Mouse (Mus musculus) spleen, adult 18-20 months (tissue): ENCODE results near the gene Fau.
A peak's percentile ranks its signal among the peaks of the same experiment; 100 is the strongest.
"Not testable (repeated sequence)": the region's sequence is repeated elsewhere in the genome, so short reads cannot be mapped to it uniquely, and the experiment has no call there.

Experiments used
- DNase-seq, 2 experiments: peaks; one replicate each; pipeline ENCODE4 v3.0.0; 2022; ENCODE audit warnings: mixed read lengths in 2 of 2

The Fau gene

DNA sequence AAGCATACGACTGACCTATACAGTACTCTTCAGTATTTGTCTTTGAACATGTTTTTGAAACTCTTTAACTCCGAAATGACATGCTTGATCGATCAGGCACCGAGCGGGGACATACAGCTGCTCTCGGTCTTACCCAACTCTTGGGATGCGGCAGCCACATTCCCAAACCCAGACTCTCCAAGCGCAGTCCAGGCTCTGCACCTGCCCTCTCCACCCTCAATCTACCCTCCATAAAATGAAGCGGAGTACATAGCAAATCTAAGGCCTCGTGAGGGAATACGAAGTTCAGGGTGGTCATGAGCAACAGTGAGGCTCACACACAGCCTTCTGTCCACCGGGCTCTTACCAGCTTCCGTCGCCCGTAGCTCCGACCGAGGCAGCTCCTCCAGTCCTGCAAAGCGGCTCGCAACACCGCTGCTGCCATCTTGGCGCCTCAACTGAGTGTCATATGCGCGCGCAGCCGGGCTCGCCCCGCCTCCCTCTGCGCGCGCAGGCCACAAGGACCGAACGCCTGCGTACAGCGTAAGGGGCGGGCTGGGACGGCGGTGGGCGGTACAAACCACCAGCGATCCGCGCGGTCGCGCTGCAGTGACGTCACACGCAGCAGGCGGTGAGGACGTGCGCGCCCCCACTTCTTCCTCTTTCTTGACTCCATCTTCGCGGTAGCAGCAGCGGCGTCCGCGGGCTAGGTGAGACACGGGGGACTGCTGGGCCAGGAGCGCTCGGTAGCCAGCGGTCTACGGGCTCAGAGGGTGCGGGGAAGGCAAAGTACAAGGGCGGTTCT is at the start of gene Fau, which contains the start of gene Mrpl49:
Gene Fau (plus strand): TSS at position 532 of the 784 bp plus-strand sequence.
Gene Mrpl49 (minus strand): TSS at position 473 of the 784 bp plus-strand sequence.
- peak; percentile 98 to 99 for DNase-seq

DNA sequence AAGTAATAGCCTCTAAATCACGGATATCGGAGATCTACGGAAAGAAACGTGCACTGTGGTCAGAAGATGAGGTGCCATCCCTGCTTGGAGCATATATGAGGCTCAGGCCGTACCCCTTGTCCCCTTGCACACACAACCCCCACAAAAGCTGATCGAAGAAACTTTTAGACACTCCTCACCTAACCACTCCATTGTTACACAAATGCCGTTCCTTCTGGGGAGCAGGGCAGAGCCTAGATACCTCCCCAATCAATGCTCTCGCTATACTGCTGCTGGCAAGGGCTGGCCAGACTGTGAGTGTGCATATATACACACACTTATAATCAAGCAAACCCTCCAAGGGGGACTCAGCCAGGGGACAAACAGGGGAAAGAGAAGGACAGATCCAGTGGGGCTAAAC is 48.5 kb upstream of the Fau start:
- no peak for DNase-seq

- DNase-seq: no peak
Measured at GRCm38 (mm10) chr19:6013691-6014090, 44.0 kb upstream of the Fau start.

- DNase-seq: peak; percentile 40 to 55
Measured at GRCm38 (mm10) chr19:6014991-6015510, 42.6 kb upstream of the Fau start.

DNA sequence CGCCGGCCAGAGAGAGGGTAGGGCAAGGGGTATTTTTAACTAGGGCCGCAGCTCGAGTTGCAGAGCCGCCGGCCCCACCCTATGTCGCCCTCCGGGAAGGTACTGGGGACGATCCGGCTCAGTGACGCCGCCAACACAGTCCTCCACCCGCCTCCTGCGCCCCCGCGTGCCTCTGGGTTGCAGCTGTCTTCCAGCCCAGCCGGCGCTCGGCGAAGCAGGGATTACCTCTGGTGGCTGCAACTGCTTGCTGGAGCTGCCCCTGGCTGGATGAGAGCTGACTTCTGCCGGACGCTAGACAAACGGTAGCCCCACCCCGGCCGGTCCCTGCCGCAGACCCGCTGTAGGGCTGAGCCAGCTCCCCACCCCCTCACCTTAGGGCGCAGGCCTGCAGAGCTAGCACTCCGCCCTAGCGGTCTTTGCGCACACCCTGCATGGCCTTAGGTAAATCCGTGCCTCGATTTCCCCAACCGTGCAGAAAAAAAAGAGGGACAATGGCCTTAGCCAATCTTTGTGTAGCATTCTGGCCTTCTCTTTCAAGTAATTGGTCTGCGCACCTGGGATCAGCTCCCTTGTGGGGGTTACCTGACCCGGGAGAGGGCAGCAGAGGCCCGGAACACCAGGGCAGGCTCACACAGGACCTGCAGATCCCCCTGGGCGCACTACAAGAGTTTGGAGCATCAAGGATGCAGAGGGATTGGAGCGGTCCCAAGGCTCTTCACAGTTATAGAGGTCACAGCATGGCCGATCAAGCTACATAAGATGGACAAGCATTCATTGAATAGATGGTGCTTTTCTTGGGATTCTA is 41.9 kb upstream of the Fau start, which contains the start of gene Capn1:
Gene Capn1 (minus strand): TSS at position 387 of the 805 bp plus-strand sequence.
- DNase-seq: peak; percentile 46 to 69

GRCm38 (mm10) chr19:6016532-6016931 is 41.1 kb upstream of the Fau start:
- DNase-seq: peak in 1 of 2 experiments; percentile 10

- peak; percentile 74 to 88 for DNase-seq
Measured at GRCm38 (mm10) chr19:6018142-6019089, 39.2 kb upstream of the Fau start.

DNA sequence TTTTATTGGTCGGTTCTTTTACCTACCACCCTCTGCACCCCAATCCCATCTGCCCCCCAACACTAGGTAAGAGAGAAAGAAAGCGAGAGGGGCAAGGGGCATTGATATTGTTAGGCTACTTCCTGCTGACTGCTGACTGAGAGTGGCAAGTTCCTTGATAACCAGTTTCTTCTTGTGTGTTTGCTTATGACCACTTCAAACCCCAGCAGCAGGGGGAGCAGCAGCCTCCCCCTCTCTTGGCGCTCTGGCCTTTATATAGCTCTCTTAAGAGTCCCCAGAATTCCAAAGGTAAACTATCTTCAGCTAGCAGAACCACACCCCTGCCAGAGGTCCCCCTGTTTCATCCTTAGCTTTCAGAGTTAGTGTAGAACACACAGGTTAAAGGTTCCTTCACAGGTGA is 37.4 kb upstream of the Fau start:
- DNase-seq: no peak

GRCm38 (mm10) chr19:6023059-6023458 is 34.6 kb upstream of the Fau start:
- no peak for DNase-seq

GRCm38 (mm10) chr19:6023930-6024329 is 33.7 kb upstream of the Fau start:
- no peak for DNase-seq

- DNase-seq: no peak
Measured at GRCm38 (mm10) chr19:6028991-6029390, 28.7 kb upstream of the Fau start.

DNA sequence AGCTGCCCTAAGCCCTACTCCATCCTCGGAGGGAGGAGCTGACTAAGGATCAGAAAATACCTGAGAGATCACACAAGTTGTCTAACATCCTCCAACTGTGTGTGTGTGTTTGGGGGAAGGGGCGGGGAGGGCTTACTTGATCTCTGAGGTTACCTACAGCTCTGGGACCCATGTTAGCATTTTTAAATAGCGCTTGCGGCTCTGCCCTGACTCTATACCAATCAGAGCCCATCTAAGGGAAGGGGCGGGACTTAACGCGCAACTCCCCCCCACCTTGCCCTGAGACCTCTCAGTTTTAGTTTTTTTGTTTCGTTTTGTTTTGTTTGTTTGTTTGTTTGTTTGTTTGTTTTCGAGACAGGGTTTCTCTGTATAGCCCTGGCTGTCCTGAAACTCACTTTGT is 28.2 kb upstream of the Fau start:
- no peak for DNase-seq

DNA sequence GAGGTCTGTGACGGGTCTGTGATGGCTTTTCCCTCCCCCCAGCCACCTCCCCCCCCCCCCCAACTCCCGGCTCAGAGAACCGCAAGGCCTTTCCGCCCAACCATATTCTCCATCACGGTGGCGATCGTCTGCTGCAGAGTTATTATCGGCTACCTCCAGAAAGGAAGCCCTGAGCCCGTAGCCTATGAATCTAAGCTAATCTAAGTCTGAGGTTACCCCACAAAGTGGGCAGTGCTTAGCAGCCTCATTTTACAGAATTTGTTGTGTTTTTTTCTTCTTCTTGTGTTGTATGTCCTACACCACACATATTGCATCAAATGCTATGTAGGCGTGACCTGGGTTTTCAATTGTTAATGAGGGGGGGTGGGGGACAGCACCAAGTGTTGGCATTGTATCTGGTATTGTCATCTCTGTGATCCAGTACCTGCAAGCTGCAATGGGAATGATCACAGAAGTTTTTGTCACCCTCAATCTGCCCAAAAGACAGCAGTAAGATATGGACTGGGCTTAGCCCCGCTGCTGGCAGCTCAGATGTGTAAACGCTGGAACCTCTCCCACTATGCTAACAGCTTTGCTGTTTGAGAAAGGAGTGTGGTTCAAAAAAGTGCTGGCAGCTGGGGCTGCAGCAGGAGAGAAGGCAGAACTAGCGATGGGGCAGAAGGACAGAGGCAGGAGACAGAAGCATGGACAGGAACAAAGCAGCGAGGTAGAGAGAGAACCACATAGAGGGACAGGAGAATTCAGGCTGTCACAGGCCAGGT is 26.9 kb upstream of the Fau start:
- DNase-seq: no peak

DNA sequence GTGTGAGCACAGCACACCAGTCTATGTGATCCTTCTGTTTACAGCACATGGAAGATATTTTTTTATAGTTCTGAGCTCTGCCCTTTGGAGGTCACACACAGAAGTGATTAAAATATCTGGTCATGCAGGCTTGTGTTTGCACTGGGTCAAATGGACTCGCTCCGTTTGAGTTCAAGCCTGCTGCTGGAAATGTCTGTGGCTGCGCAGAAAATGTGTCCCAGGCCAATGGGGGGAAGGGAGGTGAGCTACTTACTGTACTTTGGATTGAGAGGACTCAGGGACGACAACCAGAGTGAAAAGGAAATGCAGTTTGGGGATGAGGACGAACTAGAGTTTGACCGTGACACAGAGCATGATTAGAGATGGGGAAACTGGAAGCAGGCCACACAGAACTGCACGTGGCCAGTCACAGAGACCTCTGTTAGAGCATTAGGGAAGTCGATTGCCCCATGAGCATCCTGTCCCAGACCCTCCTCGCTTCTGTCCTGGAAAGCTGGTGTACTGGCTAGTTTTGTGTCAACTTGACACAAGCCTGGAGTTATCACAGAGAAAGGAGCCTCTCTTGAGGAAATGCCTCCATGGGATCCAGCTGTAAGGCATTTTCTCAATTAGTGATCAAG is 21.6 kb upstream of the Fau start:
- no peak for DNase-seq

DNA sequence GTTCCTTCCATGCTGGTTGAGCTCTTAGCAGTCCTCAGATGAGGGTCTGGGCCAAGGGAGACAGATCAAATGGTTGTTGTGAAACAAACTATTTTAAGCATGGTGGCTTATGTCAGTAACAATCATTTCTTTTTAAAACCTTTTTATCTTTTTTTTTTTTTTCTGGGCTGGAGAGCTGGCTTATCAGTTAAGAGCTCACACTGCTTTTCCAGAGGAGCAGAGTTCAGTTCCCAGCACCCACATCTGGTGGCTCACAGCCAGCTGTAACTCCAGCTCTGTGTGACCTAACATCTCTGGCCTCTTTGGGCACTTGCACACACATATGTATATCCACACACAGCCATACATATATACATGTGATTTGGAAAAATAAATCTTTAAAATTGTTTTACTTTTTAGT is 19.9 kb upstream of the Fau start:
- DNase-seq: no peak

- no peak for DNase-seq
Measured at GRCm38 (mm10) chr19:6038326-6038725, 19.3 kb upstream of the Fau start.

DNA sequence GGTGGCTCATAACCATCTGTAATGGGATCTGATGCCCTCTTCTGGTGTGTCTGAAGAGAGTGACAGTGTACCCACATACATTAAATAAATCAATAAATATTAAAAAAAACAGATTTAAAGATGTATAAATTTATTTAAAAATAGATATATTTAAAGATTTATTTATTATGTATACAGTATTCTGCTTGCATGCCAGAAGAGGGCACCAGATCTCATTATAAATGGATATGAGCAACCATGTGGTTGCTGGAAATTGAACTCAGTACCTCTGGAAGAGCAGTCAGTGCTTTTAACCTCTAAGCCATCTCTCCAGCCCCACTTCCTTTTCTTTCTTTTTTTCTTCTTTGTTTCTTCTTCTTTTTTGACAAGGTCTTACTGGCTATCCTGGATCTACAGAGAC is 17.6 kb upstream of the Fau start:
- no peak for DNase-seq

GRCm38 (mm10) chr19:6042293-6042692 is 15.4 kb upstream of the Fau start:
- DNase-seq: no peak

- DNase-seq: not testable (repeated sequence)
Measured at GRCm38 (mm10) chr19:6044102-6044501, 13.5 kb upstream of the Fau start.

- no peak for DNase-seq
Measured at GRCm38 (mm10) chr19:6045366-6046293, 12.0 kb upstream of the Fau start.
